ENCODE assay signal across 7 mouse cellular contexts in genomic region chrX:12006031-12006881, GRCm38 (mm10).
A peak's percentile ranks its signal among the peaks of the same experiment; 100 is the strongest.
DNase-seq lines count a peak whose midpoint lies in the region; ATAC-seq and TF ChIP-seq lines count a peak whose summit lies in the region.

No protein-coding gene starts in this region.

- 2% methylated on average over 57 of the region's 57 CpGs for WGBS in intestine, embryonic 14.5 days

- ATAC-seq in intestine, embryonic 14.5 days (replicated peaks; ENCODE audit: low FRiP score, low TSS enrichment, low read depth): peak; percentile 54

- H3K9ac ChIP-seq in intestine, embryonic 14.5 days (ENCODE audit: low read length): peak overlapping the region; percentile 51

- H3K4me2 ChIP-seq in intestine, embryonic 14.5 days (ENCODE audit: low read length): peak overlapping the region; percentile 62

- peaks cover 38% of the 10 kb centered on the region for H3K27me3 ChIP-seq in intestine, embryonic 14.5 days (replicated peaks; ENCODE audit: control insufficient read depth, insufficient read depth, low read length)
- peaks cover 49% of the 10 kb centered on the region for H3K27me3 ChIP-seq in megakaryocyte, embryonic 14.5 days (replicated peaks)

- H3K27ac ChIP-seq in cortical plate, adult 2 months (ENCODE audit: insufficient read depth, low read length): peak overlapping the region; percentile 83
- peak overlapping the region; percentile 92 for H3K27ac ChIP-seq in intestine, embryonic 14.5 days (ENCODE audit: low read depth)

- peak; percentile 87 for DNase-seq in adipocyte (ENCODE audit: low spot score)
- peak; percentile 56 for DNase-seq in gastrocnemius, postnatal 25 days
- peak; percentile 80 for DNase-seq in intestine, embryonic 14.5 days (ENCODE audit: low spot score)
- peak; percentile 58 to 67 for DNase-seq in left cerebral cortex, postnatal 14 days (ENCODE audit: low spot score in 2 of 2)
- DNase-seq in right cerebral cortex, postnatal 36 days (ENCODE audit: low spot score in 2 of 2): peak; percentile 46 to 56

- no peaks in the 10 kb centered on the region for H3K9me3 ChIP-seq in intestine, embryonic 14.5 days (ENCODE audit: control insufficient read depth, low read length)
- H3K9me3 ChIP-seq in megakaryocyte, embryonic 14.5 days: 0 out of 2 replicates have a peak, but pooled peaks cover 4% of the 10 kb centered on the region

- no peak for TF ChIP-seq CTCF in cortical plate, adult 2 months (IDR thresholded peaks at IDR 0.05; ENCODE audit: extremely low read depth, insufficient read depth, low read length)

- H3K4me3 ChIP-seq in cortical plate, adult 2 months (ENCODE audit: insufficient read depth, low read length): peak overlapping the region; percentile 48
- H3K4me3 ChIP-seq in intestine, embryonic 14.5 days (ENCODE audit: low read depth, low read length): peak overlapping the region; percentile 34
- peak overlapping the region; percentile 92 for H3K4me3 ChIP-seq in megakaryocyte, embryonic 14.5 days (replicated peaks)

- H3K36me3 ChIP-seq in intestine, embryonic 14.5 days (ENCODE audit: control insufficient read depth, insufficient read depth, low read length): no peaks in the 10 kb centered on the region
- no peaks in the 10 kb centered on the region for H3K36me3 ChIP-seq in megakaryocyte, embryonic 14.5 days (replicated peaks; ENCODE audit: low read length)

- H3K4me1 ChIP-seq in cortical plate, adult 2 months (ENCODE audit: control insufficient read depth, insufficient read depth, low read length): peaks cover 2% of the 10 kb centered on the region
- H3K4me1 ChIP-seq in intestine, embryonic 14.5 days (replicated peaks; ENCODE audit: control insufficient read depth, insufficient read depth, low read length): peaks cover 20% of the 10 kb centered on the region
- H3K4me1 ChIP-seq in megakaryocyte, embryonic 14.5 days: peaks cover 67% of the 10 kb centered on the region

- intact Hi-C loops in left cerebral cortex, postnatal 14 days (cut with DNase I): loop anchor here (10.0 kb wide), 2 partner anchors 149 to 201 kb away; no protein-coding TSS in a partner anchor

- TF ChIP-seq POLR2A in cortical plate, adult 2 months (IDR thresholded peaks at IDR 0.05; ENCODE audit: extremely low read depth, insufficient read depth, low read length): no peak

Comparison
In these comparisons a context has a peak if more than half of its experiments do, and no peak if none do; other contexts are left out.
1. Peak in every context shown above with its lines: DNase-seq, ATAC-seq, H3K4me3 ChIP-seq and H3K27ac ChIP-seq.
2. H3K4me3 ChIP-seq: peak in every context shown above with its lines; median percentile 92 in megakaryocyte, embryonic 14.5 days; 48 in cortical plate, adult 2 months; 34 in intestine, embryonic 14.5 days.